Mouse (Mus musculus): ENCODE data around the gene Naa60.
"Not testable (repeated sequence)": the region's sequence is repeated elsewhere in the genome, so short reads cannot be mapped to it uniquely, and the experiment has no call there.

The Naa60 gene

DNA sequence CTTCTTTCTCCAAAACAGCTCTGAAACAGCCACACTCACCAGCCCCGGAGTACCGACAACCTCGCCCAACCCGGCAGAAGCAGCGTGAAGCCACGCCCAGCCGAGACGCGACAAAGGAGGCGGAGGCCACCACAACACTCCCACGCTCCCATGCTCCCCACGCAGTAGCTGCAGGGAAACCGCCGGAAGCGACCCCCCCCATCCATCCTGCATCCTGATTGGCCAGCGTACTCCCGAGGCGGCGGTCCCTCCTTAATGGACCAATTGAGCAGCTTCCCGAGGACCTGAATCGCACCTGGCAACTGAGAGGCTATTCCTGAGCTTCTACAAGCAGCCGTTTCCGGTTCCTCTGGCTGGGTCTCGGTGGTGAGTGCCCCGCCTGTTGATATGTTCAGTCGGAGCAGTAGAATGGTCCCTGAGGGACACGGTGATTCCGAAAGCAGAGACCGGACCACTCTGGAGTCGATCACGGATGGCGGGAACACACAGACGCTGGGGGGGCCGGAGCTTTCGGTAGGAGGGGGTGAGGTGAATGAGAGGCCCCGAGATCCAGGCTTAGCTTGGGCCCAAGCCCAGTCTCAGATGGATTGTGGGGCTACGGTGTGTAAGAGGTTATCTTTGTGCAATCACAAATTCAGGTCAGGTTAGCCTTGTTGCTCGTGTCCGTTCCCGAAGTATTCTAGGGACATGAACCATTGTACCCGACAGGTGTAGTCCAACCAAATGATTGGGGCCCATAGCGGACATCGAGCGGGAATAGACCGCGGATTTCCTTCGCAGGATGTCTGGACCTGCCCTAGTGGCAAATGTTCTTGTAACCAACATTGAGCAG is at the start of gene Naa60:
Naa60 (plus strand) TSS at position 160 of the 832 bp plus-strand sequence.
- DNase-seq (ENCODE audit: low spot score), result peak; percentile 94

DNA sequence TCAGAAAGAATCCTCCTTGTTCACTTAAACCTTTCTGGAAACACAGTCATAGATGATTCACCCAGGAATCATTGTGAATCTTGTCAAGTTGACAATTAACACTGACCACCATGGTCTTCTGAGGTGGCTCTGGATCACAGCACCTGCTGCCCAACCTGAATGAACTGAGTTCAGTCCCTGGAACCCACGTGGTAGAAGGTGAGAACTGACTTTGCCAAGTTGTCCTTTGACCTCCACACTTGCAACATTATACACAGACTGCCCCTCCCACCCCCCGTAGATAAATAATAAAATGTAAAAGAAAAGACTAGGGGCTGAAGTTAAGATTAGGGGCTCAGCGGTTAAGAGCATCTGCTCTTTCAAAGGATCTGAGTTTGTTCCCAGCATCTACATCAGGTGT is 44.2 kb upstream of the Naa60 start:
- no peak for DNase-seq (ENCODE audit: low spot score)

DNA sequence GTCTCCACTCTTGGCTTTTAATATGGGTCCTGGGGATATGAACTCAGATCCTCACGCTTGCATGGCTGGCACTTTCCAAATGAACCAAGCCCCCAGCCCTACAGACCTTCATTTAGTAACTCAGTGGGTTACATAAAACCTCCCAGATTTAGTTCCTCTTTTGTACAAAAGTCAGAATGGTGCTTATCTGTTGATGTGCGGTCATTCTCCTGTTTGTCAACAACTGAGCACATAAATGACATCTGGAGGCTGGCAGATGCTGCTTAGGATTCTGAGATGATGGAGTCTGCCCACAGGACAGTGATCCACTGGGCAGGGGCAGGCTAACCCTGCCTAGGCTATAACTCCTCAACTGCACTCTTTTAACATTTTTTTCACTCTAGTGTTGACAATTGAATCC is 42.4 kb upstream of the Naa60 start:
- no peak for DNase-seq (ENCODE audit: low spot score)

DNA sequence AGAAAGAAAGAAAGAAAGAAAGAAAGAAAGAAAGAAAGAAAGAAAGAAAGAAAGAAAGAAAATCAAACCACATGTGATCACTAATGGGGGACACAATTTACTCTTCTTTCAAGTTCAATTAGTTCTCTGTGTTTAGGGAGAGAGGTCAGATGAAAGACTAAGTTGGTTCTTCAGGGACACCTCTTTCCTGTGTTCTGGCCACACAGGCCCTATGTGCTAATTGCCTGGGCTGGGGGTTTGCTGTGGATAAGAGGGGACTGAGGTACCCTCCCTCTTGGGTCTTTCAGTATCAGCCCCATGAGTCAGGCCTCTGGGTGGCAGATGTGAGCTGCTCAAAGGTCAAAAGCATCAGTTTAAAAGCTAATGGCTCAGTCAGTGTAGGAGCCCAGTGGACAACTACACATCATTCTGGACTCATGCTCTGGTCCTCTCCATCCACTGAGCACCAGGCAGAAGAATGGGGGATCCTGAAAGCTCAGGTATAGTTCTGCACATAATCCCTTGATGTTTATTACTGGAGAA is 41.5 kb upstream of the Naa60 start, which contains the start of gene Olfr15:
Olfr15 (plus strand) TSS at position 291 of the 522 bp plus-strand sequence.
- DNase-seq (ENCODE audit: low spot score), result no peak

DNA sequence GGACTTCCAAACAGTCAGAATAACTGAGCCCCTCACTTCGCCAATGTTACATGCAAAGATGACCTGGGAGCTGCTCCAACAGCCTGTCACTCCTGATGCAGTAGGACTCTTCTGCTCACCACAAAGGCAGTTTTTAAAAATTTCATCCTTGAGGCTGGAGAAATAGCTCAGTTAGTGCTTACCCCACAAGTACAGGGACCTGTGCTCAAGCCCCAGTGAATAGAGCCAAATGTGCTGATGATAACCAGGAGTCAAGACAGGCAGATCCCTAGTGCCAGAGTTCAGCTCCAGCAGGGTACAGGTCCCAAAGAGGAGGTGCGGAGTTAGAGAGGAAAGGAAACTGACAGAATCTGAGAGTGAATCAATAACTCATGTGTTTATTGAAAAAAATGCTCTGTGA is 36.7 kb upstream of the Naa60 start:
- no peak for DNase-seq (ENCODE audit: low spot score)

DNA sequence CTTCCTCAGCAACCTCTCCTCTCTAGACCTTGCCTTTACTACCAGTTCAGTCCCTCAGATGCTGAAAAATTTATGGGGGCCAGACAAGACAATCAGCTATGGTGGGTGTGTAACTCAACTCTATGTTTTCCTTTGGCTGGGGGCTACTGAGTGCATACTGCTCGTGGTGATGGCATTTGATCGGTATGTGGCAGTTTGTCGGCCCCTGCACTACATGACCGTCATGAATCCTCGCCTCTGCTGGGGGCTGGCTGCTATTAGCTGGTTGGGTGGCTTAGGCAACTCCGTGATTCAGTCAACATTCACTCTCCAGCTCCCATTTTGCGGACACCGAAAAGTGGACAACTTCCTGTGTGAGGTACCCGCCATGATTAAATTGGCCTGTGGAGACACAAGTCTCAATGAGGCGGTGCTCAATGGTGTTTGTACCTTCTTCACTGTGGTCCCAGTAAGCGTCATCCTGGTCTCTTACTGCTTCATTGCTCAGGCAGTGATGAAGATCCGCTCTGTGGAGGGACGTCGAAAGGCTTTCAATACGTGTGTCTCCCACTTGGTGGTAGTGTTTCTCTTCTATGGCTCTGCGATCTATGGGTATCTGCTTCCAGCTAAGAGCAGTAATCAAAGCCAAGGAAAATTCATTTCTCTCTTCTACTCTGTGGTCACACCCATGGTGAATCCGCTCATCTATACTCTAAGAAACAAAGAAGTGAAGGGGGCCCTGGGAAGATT is 32.9 kb upstream of the Naa60 start:
- no peak for DNase-seq (ENCODE audit: low spot score)

DNA sequence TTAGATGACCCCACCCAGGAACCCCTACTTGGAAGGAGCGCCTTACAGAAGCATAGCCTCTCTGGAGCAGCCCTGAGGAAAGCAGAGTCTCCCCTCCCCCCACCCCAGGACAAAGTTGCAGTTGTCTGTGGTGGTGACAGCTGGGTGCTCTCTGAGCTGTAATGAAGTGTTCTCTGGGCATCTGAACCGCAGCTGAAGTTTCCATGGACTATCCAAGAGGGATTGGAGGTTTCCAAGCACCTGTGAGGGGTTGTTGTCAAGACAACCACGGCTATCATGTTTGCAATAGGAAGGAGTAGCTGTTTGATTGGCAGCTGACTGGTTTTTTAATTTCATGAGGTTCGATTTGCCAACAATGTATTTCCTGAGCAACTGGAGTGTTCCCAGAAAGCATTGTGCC is 29.2 kb upstream of the Naa60 start:
- no peak for DNase-seq (ENCODE audit: low spot score)

DNA sequence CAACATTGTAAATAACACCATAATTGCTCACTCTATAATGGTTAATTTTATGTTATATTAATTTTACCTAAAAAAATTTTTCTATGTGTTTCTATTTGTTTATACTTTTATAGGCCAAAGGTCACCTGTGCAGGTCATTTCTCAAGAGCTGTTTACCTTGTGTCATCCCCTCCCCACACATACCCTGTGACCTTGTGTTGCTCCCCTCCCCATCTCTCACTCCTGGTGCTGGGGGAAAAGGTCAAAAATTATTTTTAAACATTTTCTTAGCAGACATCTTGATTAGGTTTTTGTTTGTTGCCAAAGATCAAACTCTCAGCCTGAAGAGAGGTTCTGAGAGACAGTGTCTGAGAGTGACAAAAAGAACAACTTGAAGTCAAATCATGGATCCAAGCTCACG is 28.4 kb upstream of the Naa60 start:
- DNase-seq (ENCODE audit: low spot score), result no peak

DNA sequence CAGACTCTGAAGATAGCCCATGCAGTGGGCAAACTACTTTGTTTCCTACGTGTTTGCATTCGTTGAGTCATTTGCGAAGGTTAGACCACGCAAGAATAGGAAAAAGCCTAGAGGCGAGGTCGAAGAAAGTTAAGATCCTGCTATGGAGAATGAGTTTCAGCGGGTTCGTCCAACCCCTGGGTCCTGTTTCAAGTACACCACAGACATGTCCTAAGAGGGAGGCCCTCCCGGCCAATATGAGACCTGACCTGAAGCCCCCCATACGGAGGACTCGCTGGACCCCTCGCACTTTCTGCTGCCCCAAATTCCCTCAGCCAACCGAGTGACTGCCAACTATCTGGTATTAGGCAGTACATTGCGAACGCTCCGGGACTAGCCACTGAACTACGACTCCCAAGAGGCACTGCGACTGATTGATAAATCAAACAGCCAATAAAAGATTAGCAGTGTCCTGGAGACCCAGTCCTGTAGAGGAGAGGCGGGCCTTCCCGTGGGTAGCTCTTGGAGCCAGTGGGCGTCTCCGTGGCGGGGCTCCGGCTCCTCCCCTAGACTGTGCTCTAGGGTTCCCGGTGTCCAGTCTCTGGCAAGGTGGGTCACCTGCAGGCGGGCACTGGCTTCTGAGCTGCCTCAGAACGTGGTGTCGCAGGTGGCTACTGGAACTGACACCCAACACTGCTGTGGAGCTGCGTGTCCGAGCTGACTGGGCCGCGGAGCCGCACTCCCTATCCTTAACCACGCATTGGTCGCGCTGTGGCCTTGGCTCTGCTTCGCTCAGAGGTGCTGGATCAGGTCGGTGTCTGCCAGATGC is 25.3 kb upstream of the Naa60 start, which contains the start of gene Zfp174:
Zfp174 (plus strand) TSS at position 558 of the 808 bp plus-strand sequence.
- DNase-seq (ENCODE audit: low spot score), result peak; percentile 90

DNA sequence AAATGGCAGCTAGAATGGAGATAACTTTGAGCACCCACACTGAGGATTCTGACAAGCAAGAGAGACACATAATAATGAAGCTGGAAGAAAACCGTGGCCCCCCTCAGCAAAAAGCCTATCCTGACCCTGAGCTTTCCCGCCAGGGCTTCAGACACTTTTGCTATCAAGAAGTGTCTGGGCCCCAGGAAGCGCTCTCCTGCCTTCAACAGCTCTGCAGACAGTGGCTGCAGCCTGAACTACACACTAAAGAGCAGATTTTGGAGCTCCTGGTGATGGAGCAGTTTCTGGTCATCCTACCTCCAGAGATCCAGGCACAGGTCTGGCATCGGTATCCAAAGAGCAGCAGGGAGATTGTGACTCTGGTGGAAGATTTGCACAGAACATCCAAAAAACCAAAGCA is 24.3 kb upstream of the Naa60 start:
- DNase-seq (ENCODE audit: low spot score), result no peak

DNA sequence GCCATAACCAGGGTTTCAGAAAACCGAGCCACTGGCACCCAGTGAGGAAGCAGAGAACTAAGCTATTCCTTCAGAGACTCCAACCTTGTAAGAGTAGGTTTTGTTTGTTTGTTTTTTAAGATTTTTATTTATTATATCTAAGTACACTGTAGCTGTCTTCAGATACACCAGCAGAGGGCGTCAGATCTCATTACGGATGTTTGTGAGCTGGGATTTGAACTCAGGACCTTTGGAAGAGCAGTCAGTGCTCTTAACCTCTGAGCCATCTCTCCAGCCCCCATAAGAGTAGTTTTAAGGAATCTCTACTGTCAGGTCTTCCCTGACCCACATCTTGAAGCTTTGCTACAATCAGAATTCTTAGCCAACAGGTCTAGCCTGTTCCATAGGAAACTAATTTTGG is 23.8 kb upstream of the Naa60 start:
- no peak for DNase-seq (ENCODE audit: low spot score)

DNA sequence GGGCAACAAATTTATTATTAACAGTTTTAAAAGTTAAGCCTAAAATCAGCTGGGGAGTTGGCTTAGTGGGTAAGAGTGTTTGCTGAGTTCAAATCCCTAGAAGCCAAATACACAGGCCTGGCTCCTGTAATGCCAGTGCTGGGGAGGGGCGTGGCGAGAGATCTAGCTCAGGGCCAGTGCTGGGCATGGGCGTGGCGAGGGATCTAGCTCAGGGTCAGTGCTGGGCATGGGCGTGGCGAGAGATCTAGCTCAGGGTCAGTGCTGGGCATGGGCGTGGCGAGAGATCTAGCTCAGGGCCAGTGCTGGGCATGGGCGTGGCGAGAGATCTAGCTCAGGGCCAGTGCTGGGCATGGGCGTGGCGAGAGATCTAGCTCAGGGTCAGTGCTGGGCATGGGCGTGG is 20.9 kb upstream of the Naa60 start:
- DNase-seq (ENCODE audit: low spot score), result not testable (repeated sequence)

DNA sequence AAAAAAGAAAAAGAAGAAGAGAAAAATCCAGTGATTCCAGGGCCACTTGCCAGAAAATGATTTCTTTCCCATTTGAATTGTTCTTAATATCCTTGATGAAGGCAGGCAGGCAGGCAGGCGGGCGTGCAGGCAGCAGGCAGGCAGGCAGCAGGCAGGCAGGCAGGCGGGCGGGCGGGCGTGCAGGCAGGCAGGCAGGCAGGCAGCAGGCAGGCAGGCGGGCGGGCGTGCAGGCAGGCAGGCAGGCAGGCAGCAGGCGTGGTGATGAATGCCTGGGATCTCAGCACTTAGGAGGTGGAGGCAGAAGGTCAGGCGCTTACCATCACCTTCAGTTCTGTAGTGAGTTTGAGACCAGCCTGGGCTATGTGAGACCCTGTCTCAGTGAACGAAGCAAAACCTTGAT is 19.6 kb upstream of the Naa60 start:
- DNase-seq (ENCODE audit: low spot score), result no peak

DNA sequence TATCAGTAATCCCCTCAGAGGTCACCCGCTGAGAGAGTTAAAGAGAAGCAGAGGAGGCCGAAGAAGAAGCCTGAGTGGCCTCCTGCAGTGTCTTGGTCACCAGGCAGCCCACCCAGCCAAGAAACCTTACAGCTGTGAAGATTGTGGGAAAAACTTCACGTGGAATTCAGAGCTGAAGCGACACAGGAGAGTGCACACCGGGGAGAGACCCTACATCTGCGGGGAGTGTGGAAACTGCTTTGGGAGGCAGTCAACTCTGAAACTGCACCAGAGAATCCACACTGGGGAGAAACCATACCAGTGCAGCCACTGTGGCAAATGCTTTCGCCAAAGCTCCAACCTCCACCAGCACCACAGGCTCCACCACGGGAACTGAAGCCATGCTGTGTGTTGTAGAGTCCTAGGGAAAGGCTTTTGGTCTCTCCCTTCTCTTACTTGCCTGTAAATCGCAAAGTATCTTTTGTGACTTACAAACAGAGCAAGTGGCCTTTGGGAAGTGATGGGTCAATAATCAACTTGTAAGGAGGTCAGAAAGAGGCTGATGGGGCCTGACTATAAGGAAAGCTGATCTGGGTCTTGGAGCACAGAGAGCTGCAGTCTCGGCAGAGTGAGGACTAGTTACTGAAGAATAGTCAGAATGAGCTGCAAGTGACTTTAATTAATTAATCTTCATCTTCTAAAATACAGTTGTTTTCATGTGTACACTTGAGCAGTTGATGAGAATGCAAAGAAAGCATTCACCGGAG is 17.6 kb upstream of the Naa60 start:
- no peak for DNase-seq (ENCODE audit: low spot score)

DNA sequence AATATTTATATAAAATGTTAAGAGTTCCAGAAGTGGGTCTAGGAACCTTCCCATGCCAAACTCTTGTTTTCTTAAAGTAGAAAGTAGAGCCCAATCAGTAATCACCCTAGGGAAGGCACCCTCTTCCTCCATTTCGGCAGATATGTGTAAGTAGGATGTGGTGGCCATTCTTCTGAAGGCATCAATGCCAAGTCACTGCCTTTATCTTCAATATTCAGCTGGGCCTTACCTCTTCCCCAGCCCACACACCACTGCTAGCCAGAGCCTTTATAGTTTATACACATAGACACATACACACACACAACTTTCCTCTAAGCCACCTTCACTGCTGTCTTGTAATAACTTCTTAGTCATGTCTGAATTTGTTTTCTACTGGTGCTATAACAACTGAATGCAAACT is 16.4 kb upstream of the Naa60 start:
- DNase-seq (ENCODE audit: low spot score), result no peak

DNA sequence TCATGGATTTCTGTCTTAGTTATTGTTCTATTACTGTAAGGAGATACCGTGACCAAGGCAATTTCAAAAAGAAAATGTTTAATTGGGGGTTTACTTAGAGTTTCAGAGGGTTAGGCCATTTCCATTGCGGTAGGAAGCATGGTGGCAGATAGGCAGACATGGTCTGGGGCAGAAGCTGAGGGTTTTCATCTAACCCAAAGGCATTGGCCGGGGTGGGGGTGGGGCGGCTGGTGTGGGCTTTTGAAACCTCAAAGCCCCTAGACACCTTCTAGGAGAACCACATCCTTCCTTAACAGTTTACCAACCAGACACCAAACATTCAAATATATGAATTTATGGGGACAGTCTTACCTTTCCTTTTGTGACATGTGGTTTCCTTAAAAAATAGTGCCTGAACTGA is 12.9 kb upstream of the Naa60 start:
- DNase-seq (ENCODE audit: low spot score), result no peak

DNA sequence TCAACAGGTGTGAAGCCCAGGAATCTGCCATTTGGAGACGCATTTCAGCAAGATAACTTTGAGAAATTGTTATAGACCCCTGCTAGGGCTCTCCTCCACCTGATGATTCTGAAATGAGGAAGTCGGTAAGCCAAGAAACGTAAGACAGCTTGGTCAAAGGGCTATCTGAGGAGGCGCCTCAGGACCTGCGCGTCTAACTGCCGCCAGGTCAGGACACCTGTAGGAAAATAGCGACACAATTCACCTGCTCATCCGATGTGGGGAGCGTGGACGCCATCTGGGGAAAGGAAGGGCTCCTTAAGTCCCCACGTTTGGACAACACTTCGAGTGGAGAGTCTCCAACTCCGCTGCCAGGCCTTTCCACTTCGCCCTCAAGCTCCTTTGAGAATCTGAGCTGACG is 360 bp upstream of the Naa60 start:
- no peak for DNase-seq (ENCODE audit: low spot score)

DNA sequence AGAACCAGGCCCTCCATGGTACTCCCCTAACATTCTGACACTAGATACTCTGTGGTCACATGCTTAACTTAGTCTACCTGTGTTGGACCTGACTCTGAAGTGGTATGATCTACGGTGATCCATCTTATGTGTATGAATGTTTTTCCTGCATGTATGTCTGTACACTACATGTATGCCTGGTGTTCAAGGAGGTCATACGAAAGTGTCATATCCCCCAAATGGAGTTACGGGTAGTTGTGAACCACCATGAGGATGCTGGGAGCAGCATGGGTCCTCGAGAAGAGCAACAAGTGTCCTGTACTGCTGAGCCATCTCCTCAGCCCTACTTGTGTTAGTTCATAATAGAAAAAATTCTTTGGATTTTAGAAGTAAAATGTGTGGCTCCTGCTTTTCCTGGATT is 4.2 kb downstream of the Naa60 start:
- DNase-seq (ENCODE audit: low spot score), result no peak

DNA sequence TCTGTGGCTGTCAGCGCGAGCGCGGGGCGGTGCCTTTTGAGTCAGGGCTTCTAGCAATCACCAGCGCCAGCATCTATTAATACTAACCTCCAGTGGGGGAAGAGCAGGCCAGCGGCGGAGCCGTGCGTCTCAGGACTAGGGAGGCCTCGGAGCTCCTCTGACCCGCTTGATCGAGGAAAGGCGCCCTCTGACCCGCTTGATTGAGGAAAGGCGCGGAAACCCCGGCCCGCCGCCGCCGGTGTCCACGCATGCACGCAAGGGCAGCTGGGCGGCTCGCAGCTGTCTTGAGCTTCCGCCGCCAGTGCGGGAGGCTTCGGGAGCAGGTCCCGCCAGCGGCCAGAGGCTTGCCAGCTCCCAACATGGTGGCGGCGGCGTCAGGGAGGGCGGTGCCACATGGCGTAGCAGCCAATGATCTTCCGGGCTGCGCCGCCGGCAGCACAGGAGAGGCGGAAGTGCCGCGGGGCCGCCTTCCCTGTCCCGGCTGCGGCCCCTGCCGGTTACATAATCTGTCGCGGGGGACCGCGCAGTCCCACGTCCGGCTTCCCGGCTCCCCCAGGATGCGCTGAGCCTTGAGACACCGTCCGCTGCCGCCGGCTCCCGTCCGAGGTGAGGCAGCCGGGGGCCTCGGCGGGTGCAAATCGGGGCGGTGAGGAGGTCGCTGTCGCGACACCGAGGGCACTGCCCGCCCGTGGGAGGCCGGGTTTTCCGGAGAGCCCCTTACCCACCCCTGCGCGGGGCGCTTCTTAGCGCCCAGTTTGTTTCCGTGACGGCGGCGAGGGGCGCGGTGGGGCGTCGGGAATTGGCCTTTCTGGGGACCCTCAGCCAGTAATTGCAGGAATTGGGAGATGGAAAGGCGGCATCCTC is 12.3 kb downstream of the Naa60 start, which contains the start of the genes Zfp597 and Gm20695:
Zfp597 (minus strand) TSS at position 361 of the 864 bp plus-strand sequence.
Gm20695 (plus strand) TSS at position 448 of the 864 bp plus-strand sequence.
- peak; percentile 96 for DNase-seq (ENCODE audit: low spot score)

DNA sequence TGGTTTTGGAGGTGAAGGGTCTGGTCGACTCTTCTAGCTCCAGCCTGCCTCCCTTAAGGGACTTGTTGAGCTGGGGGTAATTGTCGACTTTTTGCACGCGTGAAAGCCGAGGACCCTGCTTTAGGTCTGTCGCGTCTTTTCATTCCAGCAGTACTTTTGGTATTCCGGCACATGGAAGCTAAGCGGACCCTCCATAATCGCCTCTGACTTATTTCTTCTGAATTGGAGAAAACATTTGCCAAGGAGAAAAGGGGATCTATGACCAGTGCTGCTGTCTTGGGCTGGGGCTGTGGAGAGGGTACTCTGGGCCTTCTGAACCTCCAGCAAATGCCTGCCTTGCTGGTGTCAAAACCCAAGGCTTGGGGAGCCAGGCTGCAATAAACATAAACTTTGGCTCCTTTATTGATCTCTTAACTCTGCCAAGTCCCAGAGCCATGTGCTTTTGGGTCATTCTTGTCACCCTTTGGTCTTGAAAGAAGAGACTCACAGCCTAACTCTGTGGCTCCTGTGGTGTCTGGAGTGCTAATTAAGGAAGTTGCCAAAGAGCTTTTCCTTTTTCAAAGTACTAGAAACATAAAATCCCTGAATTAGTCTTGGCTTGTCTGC is 13.0 kb downstream of the Naa60 start:
- DNase-seq (ENCODE audit: low spot score), result no peak

Measured in testis, postnatal 10 days (tissue).